ENCODE assay signal across 9 mouse cellular contexts in genomic region chr2:35349184-35349583, GRCm38 (mm10). TPM values are rescaled to one million over a fixed set of nuclear protein-coding genes. Genes with fewer than 3 reads are reported as not detected.
DNase-seq lines count a peak whose midpoint lies in the region; ATAC-seq and TF ChIP-seq lines count a peak whose summit lies in the region.
"Had no signal": no experiment of that assay in that cellular context is flagged by ENCODE, and none has a peak within 500 bp of the region (broad histone marks: within the 10 kb centered on the region; RNA-seq: fewer than 3 reads in every experiment).

No protein-coding gene starts in this region.

- DNase-seq in heart, adult 8-10 months (ENCODE audit: low spot score): peak; percentile 40
- no peak for DNase-seq in heart, embryonic 10.5 days (ENCODE audit: low spot score)
- no peak for DNase-seq in adrenal gland, postnatal 14 days
- DNase-seq in neural tube, embryonic 10.5 days (ENCODE audit: extremely low spot score, low spot score): no peak
- no peak for DNase-seq in urinary bladder, postnatal 14 days (ENCODE audit: low spot score)

- H3ac ChIP-seq in C2C12 (ENCODE audit: control insufficient read depth, insufficient read length, low read depth): no peak overlapping the region

- H3K27ac ChIP-seq in heart, embryonic 10.5 days: no peak overlapping the region
- no peak overlapping the region for H3K27ac ChIP-seq in bone marrow, adult 2 months (ENCODE audit: control insufficient read depth, insufficient read depth, low read depth, low read length, poor library complexity)
- no peak overlapping the region for H3K27ac ChIP-seq in lung, embryonic 16.5 days (ENCODE audit: low read length)
- H3K27ac ChIP-seq: limb, embryonic 15.5 days had no signal

- no peak for TF ChIP-seq POLR2A in bone marrow, adult 2 months (IDR thresholded peaks at IDR 0.05; ENCODE audit: borderline replicate concordance, control insufficient read depth, low read depth, low read length)

- no peaks in the 10 kb centered on the region for H3K36me3 ChIP-seq in heart, embryonic 10.5 days
- no peaks in the 10 kb centered on the region for H3K36me3 ChIP-seq in C2C12 (ENCODE audit: control insufficient read depth, insufficient read depth)
- H3K36me3 ChIP-seq in lung, embryonic 16.5 days (ENCODE audit: control insufficient read depth, insufficient read depth, low read length): no peaks in the 10 kb centered on the region
- H3K36me3 ChIP-seq: limb, embryonic 15.5 days had no signal

- H3K9me3 ChIP-seq in heart, embryonic 10.5 days: no peaks in the 10 kb centered on the region
- H3K9me3 ChIP-seq in lung, embryonic 16.5 days (ENCODE audit: control insufficient read depth, low read length): no peaks in the 10 kb centered on the region
- H3K9me3 ChIP-seq: limb, embryonic 15.5 days had no signal

- H3K79me2 ChIP-seq in C2C12 (ENCODE audit: control insufficient read depth, insufficient read depth): no peaks in the 10 kb centered on the region

- no peaks in the 10 kb centered on the region for H3K27me3 ChIP-seq in heart, embryonic 10.5 days (ENCODE audit: insufficient read depth, poor library complexity, severe bottlenecking)
- no peaks in the 10 kb centered on the region for H3K27me3 ChIP-seq in C2C12 (ENCODE audit: control insufficient read depth, insufficient read depth, insufficient read length)
- H3K27me3 ChIP-seq in lung, embryonic 16.5 days (ENCODE audit: control insufficient read depth, insufficient read depth, low read depth, low read length): no peaks in the 10 kb centered on the region
- H3K27me3 ChIP-seq: limb, embryonic 15.5 days had no signal

- H3K4me2 ChIP-seq in lung, embryonic 16.5 days (ENCODE audit: low read depth, low read length): no peak overlapping the region
- H3K4me2 ChIP-seq: limb, embryonic 15.5 days had no signal

- H3K4me1 ChIP-seq in heart, embryonic 10.5 days: no peaks in the 10 kb centered on the region
- peaks cover 2% of the 10 kb centered on the region for H3K4me1 ChIP-seq in bone marrow, adult 2 months (ENCODE audit: control insufficient read depth, insufficient read depth, low read length)
- no peaks in the 10 kb centered on the region for H3K4me1 ChIP-seq in lung, embryonic 16.5 days (replicated peaks; ENCODE audit: control insufficient read depth, insufficient read depth, low read length)
- H3K4me1 ChIP-seq: limb, embryonic 15.5 days had no signal

- WGBS in heart, embryonic 10.5 days: 48% methylated on average over 5 of the region's 5 CpGs
- 22% methylated on average over 5 of the region's 5 CpGs for WGBS in bone marrow, adult 2 months
- WGBS in lung, embryonic 16.5 days: 40% methylated on average over 5 of the region's 5 CpGs

- no peaks in the 10 kb centered on the region for H3K79me3 ChIP-seq in C2C12 (ENCODE audit: low read depth)

- no peak overlapping the region for H3K4me3 ChIP-seq in heart, embryonic 10.5 days
- no peak overlapping the region for H3K4me3 ChIP-seq in C2C12 (ENCODE audit: insufficient read depth, poor library complexity, severe bottlenecking)
- no peak overlapping the region for H3K4me3 ChIP-seq in bone marrow, adult 2 months (replicated peaks; ENCODE audit: control insufficient read depth, low read depth, low read length)
- no peak overlapping the region for H3K4me3 ChIP-seq in lung, embryonic 16.5 days (ENCODE audit: low read length)
- H3K4me3 ChIP-seq: limb, embryonic 15.5 days had no signal

- TF ChIP-seq CTCF in C2C12 (IDR thresholded peaks at IDR 0.05; ENCODE audit: control insufficient read depth, insufficient read depth, insufficient read length): peak; percentile 46
- 0 out of 2 replicates have a peak, but pooled peaks have one; percentile 41 for TF ChIP-seq CTCF in bone marrow, adult 2 months (IDR thresholded peaks at IDR 0.05; ENCODE audit: control insufficient read depth, insufficient read depth, low read length)

- ATAC-seq in lung, embryonic 16.5 days (ENCODE audit: low read depth): peak; percentile 70

- no peak overlapping the region for H3K9ac ChIP-seq in lung, embryonic 16.5 days (ENCODE audit: low read length)
- H3K9ac ChIP-seq: limb, embryonic 15.5 days had no signal

TF ChIP-seq in C2C12, 6 proteins besides CTCF, POLR2A, EP300 and RAD21:
- TF ChIP-seq MYOG (IDR thresholded peaks at IDR 0.05; ENCODE audit: control insufficient read depth, extremely low read depth, insufficient read length) (no peak), FOSL1 (IDR thresholded peaks at IDR 0.05; ENCODE audit: insufficient read depth, low read length, poor library complexity, severe bottlenecking) (no peak), MAX (IDR thresholded peaks at IDR 0.05) (no peak), MYOD1 (IDR thresholded peaks at IDR 0.05; ENCODE audit: control insufficient read depth, insufficient read length, low read depth) (no peak), CEBPB (IDR thresholded peaks at IDR 0.05; ENCODE audit: low read depth) (no peak), USF1 (IDR thresholded peaks at IDR 0.05; ENCODE audit: low read depth) (no peak)

RNA-seq across cellular contexts. Expression of gene Stom, which starts 12.4 kb away (rescaled TPM):
- total RNA-seq in heart, adult 8-10 months (2022): 100 to 1,000 TPM in 2 of 4 experiments, 10 to 100 TPM in 2; 83.8 to 137 (median 102) TPM
- 32.9 and 34.0 TPM in 2 replicates for polyA plus RNA-seq in heart, embryonic 10.5 days (2016; fragmentation: Nextera tagmentation; extraction: Ambion mirVana)
- polyA plus RNA-seq in C2C12 (2012; fragmentation: generic; extraction: Trizol): 87.9 TPM
- polyA plus RNA-seq in bone marrow, adult 2 months (2011; ENCODE audit: insufficient read depth, insufficient read length, low replicate concordance, missing spikeins): 152 and 203 TPM in 2 replicates
- polyA plus RNA-seq in lung, embryonic 16.5 days (2015; fragmentation: Nextera tagmentation; extraction: Ambion mirVana): 67.1 and 75.1 TPM in 2 replicates
- total RNA-seq in adrenal gland, postnatal 14 days (2021): 76.9 and 78.7 TPM in 2 replicates

RNA-seq across cellular contexts. Expression of gene 4930568D16Rik, which starts 18.3 kb away (rescaled TPM):
- total RNA-seq in heart, adult 8-10 months (2022): not detected
- not detected in 2 replicates for polyA plus RNA-seq in heart, embryonic 10.5 days (2016; fragmentation: Nextera tagmentation; extraction: Ambion mirVana)
- polyA plus RNA-seq in C2C12 (2012; fragmentation: generic; extraction: Trizol): not detected
- not detected in 2 replicates for polyA plus RNA-seq in bone marrow, adult 2 months (2011; ENCODE audit: insufficient read depth, insufficient read length, low replicate concordance, missing spikeins)
- not detected in 2 replicates for polyA plus RNA-seq in lung, embryonic 16.5 days (2015; fragmentation: Nextera tagmentation; extraction: Ambion mirVana)
- not detected in 2 replicates for total RNA-seq in adrenal gland, postnatal 14 days (2021)
- polyA plus RNA-seq: limb, embryonic 15.5 days had no signal

RNA-seq across cellular contexts. Expression of gene 4930402F06Rik, which starts 47.8 kb away (rescaled TPM):
- not detected for total RNA-seq in heart, adult 8-10 months (2022)
- polyA plus RNA-seq in heart, embryonic 10.5 days (2016; fragmentation: Nextera tagmentation; extraction: Ambion mirVana): not detected in 2 replicates
- not detected for polyA plus RNA-seq in C2C12 (2012; fragmentation: generic; extraction: Trizol)
- polyA plus RNA-seq in bone marrow, adult 2 months (2011; ENCODE audit: insufficient read depth, insufficient read length, low replicate concordance, missing spikeins): not detected in 2 replicates
- not detected in 2 replicates for polyA plus RNA-seq in lung, embryonic 16.5 days (2015; fragmentation: Nextera tagmentation; extraction: Ambion mirVana)
- total RNA-seq in adrenal gland, postnatal 14 days (2021): not detected in 2 replicates
- polyA plus RNA-seq: limb, embryonic 15.5 days had no signal
